Mouse (Mus musculus) adrenal gland, adult 8-10 months (tissue): Measurements from ENCODE around the gene Arid1b. TPM values are rescaled to one million over a fixed set of nuclear protein-coding genes. Genes with fewer than 3 reads are reported as not detected.
A peak's percentile ranks its signal among the peaks of the same experiment; 100 is the strongest.
"Not testable (repeated sequence)": the region's sequence is repeated elsewhere in the genome, so short reads cannot be mapped to it uniquely, and the experiment has no call there.

Source experiments
- DNase-seq: peaks from one replicate; pipeline ENCODE4 v3.0.0; 2022
- total RNA-seq, 4 experiments: library from RNA; stranded (reverse); gene quantifications; 2 replicates each; pipeline ENCODE4 v1.2.4; 2022

The Arid1b gene
- total RNA-seq, 4 experiments from 2014 or later, result 66.1 to 89.1 (median 73.7) TPM

GRCm38 (mm10) chr17:5088822-5089221 is 94.7 kb downstream of the Arid1b start:
- DNase-seq, result no peak

GRCm38 (mm10) chr17:5089541-5089940 is 95.4 kb downstream of the Arid1b start:
- no peak for DNase-seq

- no peak for DNase-seq
Measured at GRCm38 (mm10) chr17:5091490-5091889, 97.4 kb downstream of the Arid1b start.

- DNase-seq, result no peak
Measured at GRCm38 (mm10) chr17:5091934-5092333, 97.8 kb downstream of the Arid1b start.

- DNase-seq, result not testable (repeated sequence)
Measured at GRCm38 (mm10) chr17:5093343-5093742, 99.2 kb downstream of the Arid1b start.

GRCm38 (mm10) chr17:5094636-5095035 is 100.5 kb downstream of the Arid1b start:
- DNase-seq, result peak; percentile 87

GRCm38 (mm10) chr17:5095741-5096140 is 101.6 kb downstream of the Arid1b start:
- no peak for DNase-seq

- DNase-seq, result no peak
Measured at GRCm38 (mm10) chr17:5097046-5097445, 102.9 kb downstream of the Arid1b start.

- DNase-seq, result no peak
Measured at GRCm38 (mm10) chr17:5097545-5098475, 103.7 kb downstream of the Arid1b start.

GRCm38 (mm10) chr17:5098727-5099126 is 104.6 kb downstream of the Arid1b start:
- no peak for DNase-seq

- no peak for DNase-seq
Measured at GRCm38 (mm10) chr17:5099238-5099637, 105.1 kb downstream of the Arid1b start.

- DNase-seq, result no peak
Measured at GRCm38 (mm10) chr17:5101157-5101556, 107.0 kb downstream of the Arid1b start.

GRCm38 (mm10) chr17:5101887-5102286 is 107.8 kb downstream of the Arid1b start:
- no peak for DNase-seq

GRCm38 (mm10) chr17:5105746-5106145 is 111.6 kb downstream of the Arid1b start:
- DNase-seq, result no peak

- no peak for DNase-seq
Measured at GRCm38 (mm10) chr17:5106263-5107195, 112.4 kb downstream of the Arid1b start.

GRCm38 (mm10) chr17:5107501-5107900 is 113.4 kb downstream of the Arid1b start:
- no peak for DNase-seq

- DNase-seq, result no peak
Measured at GRCm38 (mm10) chr17:5108022-5108421, 113.9 kb downstream of the Arid1b start.

GRCm38 (mm10) chr17:5108546-5109142 is 114.5 kb downstream of the Arid1b start:
- DNase-seq, result no peak

- no peak for DNase-seq
Measured at GRCm38 (mm10) chr17:5109343-5109742, 115.2 kb downstream of the Arid1b start.

- no peak for DNase-seq
Measured at GRCm38 (mm10) chr17:5110159-5110558, 116.0 kb downstream of the Arid1b start.

GRCm38 (mm10) chr17:5110981-5111380 is 116.8 kb downstream of the Arid1b start:
- not testable (repeated sequence) for DNase-seq

- DNase-seq, result no peak
Measured at GRCm38 (mm10) chr17:5112116-5112515, 118.0 kb downstream of the Arid1b start.

GRCm38 (mm10) chr17:5115952-5116351 is 121.8 kb downstream of the Arid1b start:
- no peak for DNase-seq
